Mouse (Mus musculus): Measurements from ENCODE around the gene Frat1.

DNA sequence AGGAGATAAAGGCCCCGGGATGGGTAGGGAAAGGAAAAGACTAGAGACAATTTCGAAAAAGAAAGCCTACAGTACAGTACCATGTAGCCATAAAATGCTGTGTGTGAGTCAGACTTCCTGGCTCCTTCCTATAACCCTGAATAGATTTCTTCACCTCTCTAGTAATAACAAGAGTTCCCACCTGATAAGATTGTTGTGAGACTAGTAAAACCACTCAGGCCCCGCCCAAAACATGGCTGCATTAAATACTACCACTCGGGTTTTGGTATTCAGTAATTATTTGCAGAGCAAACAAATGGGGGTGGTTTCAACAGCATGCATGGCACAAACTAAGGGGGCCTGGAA, 8.1 kb downstream of the Frat1 start:
- no peak for TF ChIP-seq EP300 (IDR thresholded peaks at IDR 0.05; ENCODE audit: insufficient read depth, low read depth, low read length)
- no peak for TF ChIP-seq CTCF (IDR thresholded peaks at IDR 0.05)

All from heart, adult 2 months (tissue).